Mouse (Mus musculus) left cerebral cortex, adult 9 months (tissue): ENCODE data around the gene Akap13.
"Not testable (repeated sequence)": the region's sequence is repeated elsewhere in the genome, so short reads cannot be mapped to it uniquely, and the experiment has no call there.

Experiments
- DNase-seq, 2 experiments: peaks; one replicate each; pipeline ENCODE4 v3.0.0; 2022; ENCODE audit warnings: low spot score in 2 of 2

Akap13 gene

DNA sequence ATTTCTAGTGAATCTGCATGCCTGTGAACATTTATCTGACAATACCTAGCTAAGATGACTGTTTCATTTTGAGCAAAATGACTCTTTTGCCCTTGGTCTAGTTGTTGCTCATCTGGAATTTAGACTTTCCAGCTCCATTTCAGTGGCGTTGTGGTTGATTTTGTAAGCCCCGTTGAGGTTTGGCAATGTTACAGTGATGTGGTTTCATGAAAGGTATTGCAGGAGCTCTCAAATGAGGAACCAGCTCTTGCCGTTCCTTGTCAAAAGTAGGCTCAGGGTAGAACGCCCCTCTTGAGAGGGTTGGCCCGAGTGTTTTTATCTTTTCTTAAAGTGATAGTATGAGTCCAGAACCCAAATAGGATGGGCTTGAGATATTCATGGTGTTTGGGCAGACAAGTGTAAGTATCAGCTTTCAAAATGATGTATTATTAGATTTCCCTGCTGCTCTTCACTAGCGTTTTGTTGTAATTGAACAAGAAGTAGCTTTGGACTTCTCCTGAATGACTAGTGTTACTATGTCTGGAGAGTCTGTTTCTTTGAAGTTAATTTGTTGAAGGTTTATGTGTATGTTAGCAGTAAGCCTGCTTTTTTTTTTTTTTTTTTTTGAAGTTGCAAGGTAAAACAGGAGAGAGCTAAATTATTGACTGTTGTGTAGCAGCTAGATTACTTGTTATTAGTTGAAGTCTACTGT is 140.9 kb downstream of the Akap13 start:
- DNase-seq = no peak

DNA sequence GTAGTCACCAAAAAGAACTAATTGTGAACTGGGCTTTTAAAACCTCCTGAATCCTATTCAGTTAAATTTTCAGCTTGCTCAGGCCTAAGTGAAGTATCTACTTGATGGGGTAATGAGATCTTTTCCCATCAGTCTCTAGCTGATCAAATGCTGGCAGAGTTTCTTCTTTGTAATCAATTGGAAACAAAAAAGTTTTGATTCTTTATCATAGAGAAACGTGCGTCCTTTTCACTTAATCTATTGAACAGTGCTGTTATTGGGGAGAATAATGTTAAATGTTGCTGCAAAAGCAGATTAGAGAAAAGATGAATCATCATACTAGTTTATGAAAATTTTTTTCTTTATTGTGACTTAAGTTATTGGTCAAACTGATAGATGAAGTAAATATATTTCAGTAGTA is 142.5 kb downstream of the Akap13 start:
- no peak for DNase-seq

DNA sequence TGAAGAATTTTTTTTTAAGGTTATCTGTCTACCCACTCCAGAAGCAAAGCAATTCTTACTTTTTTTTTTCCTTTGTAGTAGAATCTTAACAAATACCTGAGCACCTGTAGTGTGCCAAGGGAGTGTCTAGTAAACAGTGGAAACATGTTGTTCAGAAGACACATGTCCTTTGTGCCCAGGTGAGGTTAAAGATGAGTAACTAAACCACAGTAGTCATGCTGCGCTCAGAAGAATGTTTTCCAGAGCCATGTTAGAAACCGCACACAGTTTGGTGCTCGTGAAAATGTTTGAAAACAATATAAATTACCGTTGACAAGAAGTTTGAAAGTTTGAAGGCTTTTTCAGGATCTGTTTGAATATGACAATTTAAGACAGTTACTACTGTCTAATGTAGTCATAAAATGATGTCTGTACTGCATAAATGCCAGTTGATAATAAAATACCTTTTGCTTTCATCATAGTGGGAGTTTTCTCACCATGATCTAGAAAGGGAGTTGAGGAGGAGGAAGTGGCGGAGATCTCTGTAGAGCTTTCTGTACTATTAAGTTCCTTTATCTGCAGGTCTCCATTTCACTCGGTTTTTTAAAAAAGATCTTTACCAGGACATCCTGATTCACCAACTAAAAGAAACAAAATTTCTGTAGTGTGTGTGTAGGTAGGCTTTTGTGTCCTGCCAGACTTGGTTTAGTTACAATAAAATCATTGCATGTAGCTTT is 145.2 kb downstream of the Akap13 start:
- DNase-seq = no peak

DNA sequence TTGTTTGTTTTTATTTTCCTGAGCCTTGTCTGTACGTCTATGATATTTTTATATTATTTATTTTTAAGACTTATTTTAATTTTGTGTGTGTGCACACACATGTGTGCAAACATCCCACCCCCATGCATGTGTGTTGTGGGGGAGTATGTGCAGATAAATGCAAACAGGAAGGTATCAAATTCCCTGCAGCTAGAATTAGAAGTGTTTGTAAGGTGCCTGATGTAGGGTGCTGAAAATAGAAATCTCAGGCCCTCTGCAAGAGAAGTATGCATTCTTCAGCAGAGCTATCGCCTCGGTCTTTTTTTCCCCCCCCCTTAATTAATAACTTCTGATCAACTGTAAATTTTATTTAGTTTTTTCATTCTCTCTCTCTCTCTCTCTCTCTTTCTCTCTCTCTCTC is 151.9 kb downstream of the Akap13 start:
- no peak for DNase-seq

DNA sequence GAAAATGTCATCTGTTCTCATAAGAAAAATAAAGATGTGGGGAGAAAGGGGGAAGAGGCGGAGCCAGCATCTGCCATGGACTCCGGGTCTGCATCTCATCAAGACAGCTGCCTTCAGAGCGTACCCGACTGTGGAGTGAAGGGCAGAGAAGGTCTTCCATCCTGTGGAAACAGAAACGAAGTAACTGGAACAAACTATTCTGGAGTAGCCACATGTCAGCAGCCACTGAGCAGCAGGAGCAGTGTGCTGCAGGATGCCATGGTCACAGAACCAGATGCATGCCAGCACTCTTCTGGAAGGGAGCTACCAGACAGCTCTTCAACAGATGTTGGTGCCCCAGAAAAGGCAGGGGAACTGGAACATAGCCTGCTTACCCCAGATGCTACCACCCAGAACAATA is 153.4 kb downstream of the Akap13 start:
- no peak for DNase-seq

DNA sequence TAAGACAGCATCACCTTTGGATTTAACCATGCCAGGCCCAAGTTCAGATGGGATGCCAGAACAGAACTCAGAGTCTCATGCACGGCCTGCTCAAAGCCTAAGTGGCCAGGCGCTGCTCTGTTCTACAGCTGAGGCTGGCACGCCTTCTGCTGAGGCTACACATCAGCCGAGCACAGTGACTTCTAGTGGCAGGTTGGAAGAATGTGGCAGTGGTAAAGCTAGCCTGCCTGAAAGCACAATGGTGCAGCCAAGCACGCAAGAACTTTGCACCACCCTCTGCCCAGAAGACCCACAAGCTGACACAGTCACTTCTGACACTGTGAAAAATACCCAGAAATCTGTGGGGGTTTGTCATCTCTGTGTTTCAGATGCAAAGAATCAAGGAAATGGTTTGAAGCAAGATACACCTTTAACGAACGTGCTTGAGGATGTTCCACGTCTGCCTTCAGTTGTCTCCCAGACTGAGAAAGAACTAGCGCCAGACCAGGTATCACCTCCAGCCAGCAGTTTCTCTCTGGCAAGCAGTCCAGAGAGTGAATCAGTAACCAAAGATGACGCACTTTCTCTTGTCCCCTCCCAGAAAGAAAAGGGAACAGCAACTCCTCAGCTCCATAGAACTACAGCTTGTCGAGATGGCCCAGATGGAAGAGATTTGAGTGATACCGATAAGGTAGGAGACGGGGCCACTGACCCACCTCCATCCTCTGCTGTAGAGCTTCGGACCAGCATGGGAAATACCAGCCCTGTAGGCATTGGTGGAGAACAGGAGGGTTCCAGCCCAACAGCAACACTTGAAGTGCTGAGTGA is 154.3 kb downstream of the Akap13 start:
- no peak for DNase-seq

DNA sequence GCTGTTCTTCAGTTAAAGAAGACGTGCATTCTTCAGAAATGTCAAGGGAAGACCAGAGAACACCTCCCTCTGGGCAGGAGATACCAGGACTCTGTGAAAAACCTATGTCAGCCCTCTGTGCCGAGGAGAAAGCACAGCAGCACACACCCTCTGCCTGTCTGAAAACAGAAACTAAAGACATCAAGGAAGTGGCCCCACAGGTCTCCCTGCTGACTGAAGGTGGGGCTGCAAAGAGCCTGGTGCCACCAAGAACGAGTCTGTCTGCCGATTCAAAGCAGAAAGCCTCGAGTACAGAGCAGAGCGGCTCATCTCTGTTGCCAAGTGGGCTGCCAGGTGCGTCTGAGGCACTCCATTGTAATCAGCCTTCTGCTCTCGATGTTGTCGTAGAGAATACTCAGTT is 155.1 kb downstream of the Akap13 start:
- DNase-seq = no peak

DNA sequence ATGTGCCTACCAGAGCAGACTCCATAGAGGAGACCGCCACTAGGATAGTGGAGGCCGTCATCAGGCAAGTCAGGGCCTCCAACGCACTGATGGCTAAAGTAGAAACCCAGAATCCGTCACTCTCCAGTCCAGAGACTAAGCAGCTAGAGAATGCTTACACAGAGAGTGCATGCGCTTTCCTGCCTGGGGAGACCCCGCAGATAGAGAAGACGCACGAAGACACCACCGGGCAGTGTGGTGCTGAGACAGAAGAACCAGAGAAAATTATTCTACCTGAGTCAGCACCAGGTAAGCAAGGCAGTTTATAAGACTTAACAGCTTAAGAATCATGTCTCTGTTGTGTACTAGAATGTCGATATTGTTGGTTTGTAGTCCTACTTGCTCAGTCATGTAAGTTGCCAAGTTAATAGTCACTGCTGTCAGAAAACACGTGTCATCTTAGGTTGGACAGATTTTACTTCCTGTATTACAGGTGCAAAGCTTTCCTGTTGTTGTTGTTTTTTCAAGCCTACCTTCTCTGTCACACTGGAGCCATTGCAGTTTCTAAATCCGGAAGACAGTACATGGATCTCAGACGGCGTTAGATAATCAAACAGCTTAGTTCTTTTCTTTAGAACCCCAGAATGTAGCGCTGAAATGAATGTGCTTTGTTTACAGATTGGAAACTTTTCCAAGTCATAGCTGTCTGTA is 156.1 kb downstream of the Akap13 start:
- no peak for DNase-seq

DNA sequence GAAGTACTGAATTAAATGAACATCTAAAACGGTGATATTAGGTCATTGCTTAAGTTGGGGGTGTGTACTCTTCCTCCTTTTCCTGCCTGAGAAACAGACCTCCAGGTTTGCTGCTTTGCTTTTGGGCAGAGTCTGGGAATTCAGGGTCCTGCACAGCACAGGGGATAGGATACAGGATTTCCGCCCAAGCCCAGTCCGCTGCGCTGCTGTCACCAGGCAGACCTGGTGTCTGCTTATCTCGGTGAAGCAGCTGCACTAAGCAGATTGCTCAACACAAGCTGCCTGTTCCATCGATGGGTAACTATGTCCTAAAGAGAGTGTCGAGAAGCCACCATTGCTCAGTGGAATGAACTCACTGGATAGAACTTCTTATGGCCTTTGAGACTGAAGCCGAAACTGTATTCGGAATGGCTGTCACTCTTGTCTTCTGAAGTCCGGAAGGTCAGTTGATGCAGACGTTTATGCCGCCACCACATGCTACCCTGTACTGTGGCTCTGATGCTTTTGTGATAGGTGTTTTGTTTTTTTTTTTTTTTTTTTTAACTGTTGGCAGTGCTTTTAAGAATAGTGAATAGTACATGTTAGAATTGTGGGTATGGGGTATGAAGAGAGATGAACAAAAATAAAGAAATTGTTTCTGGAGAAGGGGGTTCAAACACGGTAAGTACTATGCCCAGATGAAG is 156.8 kb downstream of the Akap13 start:
- DNase-seq = no peak

DNA sequence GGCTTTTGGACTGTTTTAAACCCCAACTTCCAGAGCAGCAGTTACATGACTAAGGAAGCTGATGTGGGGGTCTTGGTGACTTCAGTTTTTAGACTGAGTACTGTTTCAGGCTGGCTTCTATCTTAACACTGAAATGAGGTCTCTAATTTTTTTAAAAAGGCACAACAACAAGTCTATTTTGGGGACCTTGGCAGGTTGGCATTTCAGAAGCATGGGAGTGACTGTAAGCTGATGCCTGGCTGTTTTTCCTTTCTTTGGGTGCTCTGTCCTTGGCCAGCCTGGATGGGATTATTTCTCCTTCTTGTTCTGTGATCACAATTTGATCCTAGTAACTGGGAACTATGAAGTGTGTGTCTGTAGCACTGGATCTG is 157.3 kb downstream of the Akap13 start:
- DNase-seq = no peak

DNA sequence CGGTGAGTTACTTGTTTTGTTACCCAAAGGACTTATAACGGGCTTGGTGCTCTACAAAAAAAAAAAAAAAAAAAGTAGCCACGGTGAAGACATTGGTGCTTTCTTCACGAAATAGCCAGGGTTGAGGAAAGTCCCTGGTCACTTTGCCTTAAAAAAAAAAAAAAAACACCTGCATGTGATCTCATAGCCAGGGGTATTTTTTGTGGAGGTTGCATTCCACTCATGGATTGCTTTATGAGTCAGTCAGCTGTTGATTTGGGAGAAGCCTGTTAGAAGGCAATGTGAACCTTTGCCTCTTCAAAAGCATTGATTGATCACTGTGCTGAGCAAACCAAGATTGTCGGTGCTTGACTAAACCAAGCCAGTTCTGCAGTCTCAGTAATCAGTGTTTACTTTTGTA is 157.9 kb downstream of the Akap13 start:
- DNase-seq = no peak

DNA sequence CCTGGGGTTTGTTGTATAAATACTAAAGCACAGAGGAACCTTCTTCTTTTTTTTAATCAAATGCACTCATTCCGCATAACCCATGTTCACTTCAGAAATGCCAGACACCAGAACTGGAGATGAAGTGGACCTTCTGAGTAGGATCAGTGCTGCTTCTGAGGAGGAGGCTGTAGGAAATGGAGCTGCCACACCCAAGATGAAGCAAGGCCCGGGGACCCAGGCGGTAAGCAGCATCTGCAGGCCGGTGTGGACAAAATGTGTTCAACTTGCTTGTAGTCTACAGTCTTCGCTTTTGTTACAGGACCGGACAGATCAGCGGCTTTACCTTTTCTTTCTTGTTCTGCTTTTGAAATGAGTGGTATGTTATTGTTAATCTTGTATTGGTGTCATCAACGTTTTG is 159.5 kb downstream of the Akap13 start:
- DNase-seq = no peak

DNA sequence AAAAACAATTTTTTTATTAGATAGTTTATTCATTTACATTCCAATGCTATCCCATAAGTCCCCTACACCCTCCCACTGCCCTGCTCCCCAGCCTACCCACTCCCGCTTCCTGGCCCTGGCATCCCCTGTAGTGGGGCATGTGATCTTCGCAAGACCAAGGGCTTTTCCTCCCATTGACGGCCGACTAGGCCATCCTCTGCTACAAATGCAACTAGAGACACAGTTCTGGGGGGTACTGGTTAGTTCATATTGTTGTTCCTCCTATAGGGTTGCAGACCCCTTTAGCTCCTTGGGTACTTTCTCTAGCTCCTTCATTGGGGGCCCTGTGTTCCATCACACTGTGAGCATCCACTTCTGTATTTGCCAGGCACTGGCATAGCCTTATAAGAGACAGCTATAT is 161.9 kb downstream of the Akap13 start:
- DNase-seq = not testable (repeated sequence)

DNA sequence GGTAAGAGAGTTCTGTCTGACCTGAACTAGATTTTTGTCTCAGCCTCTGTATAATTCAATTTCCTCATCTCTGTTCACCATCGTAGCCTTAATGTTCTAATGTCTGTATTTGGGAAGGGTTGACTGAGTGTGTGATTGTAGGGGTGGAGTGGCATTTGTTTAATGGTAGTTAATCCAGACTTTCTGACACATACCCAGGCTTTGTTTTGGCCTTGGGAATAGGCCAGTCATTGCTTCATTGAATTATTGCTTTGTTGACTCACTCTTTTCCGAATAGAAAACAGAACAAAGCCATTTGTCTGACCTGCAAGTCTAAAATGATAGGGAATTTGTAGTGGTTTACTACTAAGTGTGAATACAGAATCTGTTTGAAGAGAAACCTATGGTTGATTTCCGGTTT is 163.4 kb downstream of the Akap13 start:
- DNase-seq = no peak

DNA sequence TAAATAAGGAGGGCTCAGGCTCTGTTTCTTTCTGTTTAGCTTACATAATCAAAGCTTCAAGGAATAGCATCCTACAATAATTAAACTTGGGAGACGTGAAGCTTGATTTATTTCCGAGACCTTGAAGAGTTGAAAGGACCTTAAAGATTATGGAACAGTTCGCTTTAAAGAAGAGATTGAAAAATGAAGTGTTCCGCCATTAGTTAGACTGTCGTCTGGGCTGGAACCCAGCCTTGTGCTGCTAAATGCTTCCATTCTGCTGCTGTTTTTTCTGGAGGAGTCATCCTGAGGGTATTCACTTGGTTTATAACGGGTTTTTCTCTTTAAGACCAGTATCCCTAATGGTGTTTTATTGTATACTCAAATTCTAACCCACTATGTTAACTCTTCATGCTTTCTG is 164.5 kb downstream of the Akap13 start:
- no peak for DNase-seq

DNA sequence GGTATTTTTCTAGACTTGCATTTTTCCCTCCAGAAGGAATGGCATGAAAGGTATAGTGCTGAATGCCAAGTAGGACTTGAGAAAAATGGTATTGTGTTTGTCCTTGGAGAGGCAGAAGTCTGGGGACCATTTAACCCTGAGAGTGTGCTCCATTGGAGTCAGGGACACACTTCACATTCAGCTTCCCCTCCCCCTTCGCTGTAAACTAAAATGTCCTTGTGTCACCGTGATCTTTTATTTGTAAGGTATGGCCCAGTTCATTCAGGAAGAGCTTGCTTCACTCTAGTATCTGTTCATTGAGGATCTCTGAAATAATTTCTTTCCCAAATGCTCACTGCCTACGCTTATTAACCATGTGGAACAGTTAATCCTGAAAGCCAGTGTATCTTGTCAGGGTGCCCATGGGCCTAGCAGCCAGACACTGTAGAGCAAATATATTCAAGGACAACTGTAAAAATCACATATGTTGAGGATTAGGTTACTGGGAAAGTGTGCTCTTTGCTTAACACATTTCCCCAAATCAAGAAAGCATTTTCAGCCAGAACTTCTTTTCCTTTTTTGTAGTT is 165.1 kb downstream of the Akap13 start:
- no peak for DNase-seq

DNA sequence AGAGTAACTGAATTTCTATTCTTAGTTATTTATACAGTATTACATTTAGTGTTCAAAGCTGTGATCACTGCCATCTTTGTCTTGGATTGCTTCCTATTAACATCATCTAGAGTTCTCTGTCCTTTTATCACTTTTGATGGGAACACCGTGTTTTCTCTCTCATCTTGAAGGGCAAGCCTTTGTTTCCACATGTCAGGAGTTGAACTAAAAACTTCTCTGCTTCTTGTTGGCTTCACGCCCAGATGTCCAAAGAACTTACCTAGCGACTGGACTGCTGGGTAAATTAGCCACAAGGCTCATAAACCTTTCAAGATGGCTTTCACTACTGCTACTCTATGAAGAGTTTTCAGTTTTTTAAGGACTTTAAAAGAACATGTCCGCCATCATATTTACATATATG is 165.6 kb downstream of the Akap13 start:
- no peak for DNase-seq

DNA sequence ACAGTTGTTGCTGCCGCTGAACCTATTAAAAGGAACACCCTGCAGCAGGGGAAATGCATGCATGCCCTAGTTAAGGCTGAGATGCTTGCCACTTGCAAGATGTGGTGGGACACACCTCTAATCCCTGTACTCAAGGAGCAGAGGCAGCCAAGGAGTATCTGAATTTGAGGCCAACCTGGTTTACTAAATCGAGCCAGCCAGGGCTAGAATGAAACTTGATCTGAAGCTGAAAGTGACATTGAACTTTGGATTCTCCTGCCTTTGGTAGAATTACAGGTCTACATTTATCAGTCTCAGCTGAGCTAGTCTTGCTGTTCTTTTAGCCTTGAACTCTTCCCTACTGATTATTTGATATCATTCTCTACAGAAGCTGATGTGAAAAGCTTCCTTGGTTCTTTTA is 172.5 kb downstream of the Akap13 start:
- no peak for DNase-seq

DNA sequence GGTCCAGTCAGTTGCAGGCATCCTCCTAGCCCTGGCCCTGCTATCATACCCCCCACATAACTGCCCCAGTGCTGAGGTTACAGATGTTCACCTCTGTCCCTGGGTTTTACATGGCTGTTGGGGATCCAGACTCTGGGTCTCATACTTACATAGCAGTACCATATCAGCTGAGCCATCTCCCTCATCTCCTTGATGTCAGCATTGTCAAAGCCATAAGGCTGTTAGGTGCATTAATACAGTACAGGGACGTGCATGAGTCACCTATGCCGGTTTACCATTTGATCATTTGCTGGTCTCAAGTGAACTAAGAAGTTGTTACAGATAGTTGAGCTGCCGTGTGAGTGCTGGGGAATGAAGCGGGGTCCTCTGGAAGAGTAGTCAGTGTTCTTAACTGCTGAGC is 174.3 kb downstream of the Akap13 start:
- DNase-seq = no peak

DNA sequence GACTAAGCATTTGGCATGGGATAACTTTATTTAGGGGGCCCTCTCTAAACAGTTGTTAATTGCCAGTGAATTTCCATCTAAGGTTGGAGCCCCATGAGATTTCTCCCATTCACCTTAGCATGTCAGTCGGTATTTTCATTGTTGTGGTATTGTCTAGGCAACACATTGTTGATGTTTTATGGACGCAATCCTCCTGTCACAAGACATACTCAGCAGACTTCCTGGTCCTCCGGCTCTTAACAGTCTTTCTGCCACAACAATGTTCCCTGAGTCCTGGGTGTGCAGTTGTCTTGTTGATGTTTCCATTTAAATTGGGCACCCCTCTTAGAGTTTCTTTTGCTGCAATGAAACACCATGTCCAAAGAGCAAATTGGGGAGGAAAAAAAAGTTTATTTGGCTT is 177.6 kb downstream of the Akap13 start:
- no peak for DNase-seq

DNA sequence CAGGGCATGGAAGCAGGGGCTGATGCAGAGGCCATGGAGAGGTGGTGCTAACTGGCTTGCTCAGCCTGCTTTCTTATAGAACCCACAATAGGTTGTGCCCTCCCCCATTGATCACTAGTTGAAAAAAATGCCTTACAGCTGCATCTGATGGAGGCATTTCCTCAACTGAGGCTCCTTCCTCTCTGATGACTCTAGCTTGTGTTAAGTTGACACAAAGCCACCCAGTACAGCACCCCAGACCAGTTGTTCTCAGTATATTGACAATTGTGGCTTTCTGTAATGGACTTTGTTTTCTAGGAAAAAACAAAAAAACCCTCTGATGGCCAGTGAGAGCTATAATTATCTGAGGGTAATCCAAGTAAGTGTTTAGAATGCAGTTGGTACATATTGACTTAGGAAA is 178.1 kb downstream of the Akap13 start:
- DNase-seq = no peak
